Mouse (Mus musculus) cerebellum, postnatal 4 days (tissue): ENCODE measurements at regions not wholly inside any gene's neighbourhood (a gene's known extent, or its start where the extent isn't known, plus 50 kb on each side); places are given as distances from the start of the nearest gene placed in this dataset.

Experiments used
- DNase-seq, 2 experiments: peaks; one replicate each; pipeline ENCODE4 v3.0.0; 2022; ENCODE audit warnings: low spot score in 2 of 2, mixed read lengths in 1 of 2

- DNase-seq, result no peak
Observed at GRCm38 (mm10) chr13:52047937-52048336, 201.5 kb downstream of the Gadd45g start.

GRCm38 (mm10) chr13:52048777-52049176 is 202.3 kb downstream of the Gadd45g start:
- DNase-seq, result no peak

- DNase-seq, result no peak
Observed at GRCm38 (mm10) chr13:52049249-52049648, 202.8 kb downstream of the Gadd45g start.

GRCm38 (mm10) chr13:52055741-52056140 is 209.3 kb downstream of the Gadd45g start:
- DNase-seq, result no peak

GRCm38 (mm10) chr13:52057456-52057855 is 211.0 kb downstream of the Gadd45g start:
- no peak for DNase-seq

GRCm38 (mm10) chr13:52059756-52060417 is 213.4 kb downstream of the Gadd45g start:
- no peak for DNase-seq

- no peak for DNase-seq
Observed at GRCm38 (mm10) chr13:52060418-52060870, 214.0 kb downstream of the Gadd45g start.

GRCm38 (mm10) chr13:52061454-52061853 is 215.0 kb downstream of the Gadd45g start:
- DNase-seq, result no peak

GRCm38 (mm10) chr13:52061881-52062280 is 215.4 kb downstream of the Gadd45g start:
- no peak for DNase-seq

GRCm38 (mm10) chr13:52062576-52062975 is 216.1 kb downstream of the Gadd45g start:
- no peak for DNase-seq

- no peak for DNase-seq
Observed at GRCm38 (mm10) chr13:52065274-52065673, 218.8 kb downstream of the Gadd45g start.

GRCm38 (mm10) chr13:52065720-52066119 is 219.2 kb downstream of the Gadd45g start:
- DNase-seq, result no peak

- no peak for DNase-seq
Observed at GRCm38 (mm10) chr13:52067048-52067447, 220.6 kb downstream of the Gadd45g start.

GRCm38 (mm10) chr13:52068886-52069439 is 222.5 kb downstream of the Gadd45g start:
- no peak for DNase-seq

- DNase-seq, result no peak
Observed at GRCm38 (mm10) chr13:52069714-52070113, 223.2 kb downstream of the Gadd45g start.

GRCm38 (mm10) chr13:52070731-52071663 is 224.5 kb downstream of the Gadd45g start:
- DNase-seq, result no peak

GRCm38 (mm10) chr13:52077616-52078015 is 231.1 kb downstream of the Gadd45g start:
- no peak for DNase-seq

GRCm38 (mm10) chr13:52078561-52078960 is 232.1 kb downstream of the Gadd45g start:
- DNase-seq, result no peak

GRCm38 (mm10) chr13:52079678-52080246 is 233.3 kb downstream of the Gadd45g start:
- DNase-seq, result no peak

GRCm38 (mm10) chr13:52083601-52084455 is 237.3 kb downstream of the Gadd45g start:
- DNase-seq, result no peak

GRCm38 (mm10) chr13:52085110-52085509 is 238.6 kb downstream of the Gadd45g start:
- DNase-seq, result no peak
